Mouse (Mus musculus) small intestine, adult 2 months (tissue): ENCODE measurements at regions not wholly inside any gene's neighbourhood (a gene's known extent, or its start where the extent isn't known, plus 50 kb on each side); places are given as distances from the start of the nearest gene placed in this dataset.

Source experiments
- H3K27ac ChIP-seq: fragments of 200-500 bp; 2 replicates; pipeline ENCODE4 v1.5.1; 2012; ENCODE audit warnings: low read depth, low read length, control low read depth, inconsistent platforms; ENCODE audit not compliant: insufficient read depth
- H3K27me3 ChIP-seq: fragments of 200-500 bp; 2 replicates; pipeline ENCODE4 v1.6.1; 2012; ENCODE audit warnings: mild to moderate bottlenecking, moderate library complexity, low read length, inconsistent platforms; ENCODE audit not compliant: control insufficient read depth, insufficient read depth
- H3K36me3 ChIP-seq: fragments of 200-500 bp; 2 replicates; pipeline ENCODE4 v1.6.1; 2012; ENCODE audit warnings: mild to moderate bottlenecking, low read length, control low read depth, inconsistent platforms; ENCODE audit not compliant: control insufficient read depth, insufficient read depth
- H3K4me1 ChIP-seq: fragments of 200-500 bp; 2 replicates; pipeline ENCODE4 v1.6.1; 2012; ENCODE audit warnings: low read length, inconsistent platforms, mixed read lengths; ENCODE audit not compliant: control insufficient read depth, insufficient read depth, insufficient read length
- H3K4me3 ChIP-seq: fragments of 200-500 bp; 2 replicates; pipeline ENCODE4 v1.5.1; 2012; ENCODE audit warnings: low read depth, mild to moderate bottlenecking, control low read depth, inconsistent platforms, low read length, moderate library complexity
- CTCF ChIP-seq: fragments of 200-500 bp; IDR thresholded peaks from 2 replicates; pipeline ENCODE4 v1.5.1; 2012; ENCODE audit warnings: low read depth, mild to moderate bottlenecking, control low read depth, inconsistent platforms, low read length, moderate library complexity, mixed read lengths; ENCODE audit not compliant: insufficient replicate concordance, insufficient read length; ENCODE audit errors: extremely low read depth
- POLR2A ChIP-seq: fragments of 200-500 bp; IDR thresholded peaks from 2 replicates; pipeline ENCODE4 v1.6.1; 2012; ENCODE audit warnings: low read depth, mild to moderate bottlenecking, control low read depth, inconsistent platforms, low read length, moderate library complexity
- WGBS: fragments of 180-500 bp; shearing (Covaris S2); methylation state at CpG from one replicate; pipeline ENCODE4 v1.1.7; 2018; 5-methylcytosine and 5-hydroxymethylcytosine counted together

DNA sequence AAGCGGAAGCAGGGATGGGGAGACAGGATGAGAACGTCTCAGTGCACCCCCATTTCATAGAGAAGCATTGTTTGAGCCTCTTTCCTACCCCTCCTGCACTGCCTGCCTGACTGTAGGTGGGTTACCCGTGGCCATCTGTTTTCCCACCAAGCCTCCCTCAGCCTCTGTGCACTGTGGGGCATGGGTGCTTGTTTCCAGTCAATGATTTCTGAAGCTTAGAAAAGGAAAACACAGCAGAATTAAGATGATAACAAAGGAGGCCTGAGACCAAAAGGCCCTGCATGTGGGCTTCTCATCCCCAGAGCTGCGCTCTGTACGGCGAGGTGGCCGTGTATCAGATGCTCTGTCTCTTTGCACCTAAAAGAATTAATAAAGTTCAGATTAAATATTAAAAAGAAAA lies 92.9 kb upstream of the Pabpc6 start:
- Histone ChIP-seq H3K36me3 (no peaks in the 10 kb centered on the region), H3K4me1 (no peaks in the 10 kb centered on the region), H3K27me3 (no peaks in the 10 kb centered on the region), H3K4me3 (no peak overlapping the region), H3K27ac (no peak overlapping the region)
- TF ChIP-seq CTCF: no peak
- no peak for TF ChIP-seq POLR2A
- 83% methylated on average over 7 of the region's 7 CpGs for WGBS

DNA sequence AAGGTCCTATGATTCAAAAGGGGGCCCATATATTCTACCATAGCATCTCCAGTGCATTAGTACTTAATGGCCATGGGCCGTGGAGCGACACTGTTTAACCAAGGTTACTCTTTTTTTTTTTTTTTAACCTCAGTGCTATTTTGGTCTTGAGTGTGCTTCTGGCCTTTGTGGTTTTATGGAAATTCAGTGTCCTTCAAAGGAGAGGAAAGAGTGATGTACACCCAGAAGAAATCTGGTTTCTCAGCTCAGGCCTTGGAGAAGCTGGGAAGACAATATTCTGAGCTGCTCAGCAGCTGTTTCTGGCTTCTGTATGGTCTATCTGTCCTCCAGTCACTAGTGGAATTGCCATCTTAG lies 91.2 kb upstream of the Pabpc6 start:
- no peaks in the 10 kb centered on the region for H3K36me3 ChIP-seq
- no peak overlapping the region for H3K27ac ChIP-seq
- TF ChIP-seq CTCF (no peak), POLR2A (no peak)
- WGBS: 87% methylated on average over 2 of the region's 2 CpGs
- no peaks in the 10 kb centered on the region for H3K27me3 ChIP-seq
- no peak overlapping the region for H3K4me3 ChIP-seq
- no peaks in the 10 kb centered on the region for H3K4me1 ChIP-seq

DNA sequence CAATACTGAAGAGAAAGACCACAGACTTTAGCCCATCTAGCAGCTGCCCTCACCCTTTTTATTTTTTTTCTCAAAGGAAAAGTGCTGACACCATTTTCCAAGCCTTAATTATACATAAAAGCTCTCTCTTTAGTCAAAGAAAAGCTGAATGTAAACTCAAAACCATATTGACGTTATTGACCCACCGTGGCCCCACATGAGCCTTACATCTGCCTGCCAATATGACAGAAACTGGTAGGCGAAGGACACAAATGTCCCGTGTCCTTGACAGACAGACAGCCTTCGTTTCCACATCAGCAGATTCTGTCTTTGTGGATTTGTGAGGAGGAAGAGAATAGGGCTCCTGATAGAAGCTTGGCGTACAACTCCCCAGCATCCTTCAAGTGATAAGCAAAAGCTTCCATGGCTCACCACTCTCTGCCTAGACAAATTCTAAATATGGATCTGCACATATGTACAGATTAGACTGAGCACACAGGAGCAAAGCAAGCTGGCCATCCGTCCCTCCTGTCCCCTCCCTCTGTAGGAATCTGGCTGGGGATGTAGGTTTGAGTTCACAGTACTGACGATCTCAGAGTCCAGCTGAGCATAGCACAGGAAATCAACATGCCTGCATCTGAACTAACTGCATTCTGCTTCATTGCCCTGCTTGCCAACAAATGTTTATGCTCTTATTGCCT lies 90.6 kb upstream of the Pabpc6 start:
- no peak for TF ChIP-seq CTCF
- TF ChIP-seq POLR2A: no peak
- 61% methylated on average over 8 of the region's 8 CpGs for WGBS
- Histone ChIP-seq H3K27me3 (no peaks in the 10 kb centered on the region), H3K4me1 (no peaks in the 10 kb centered on the region), H3K27ac (no peak overlapping the region), H3K4me3 (no peak overlapping the region), H3K36me3 (no peaks in the 10 kb centered on the region)

DNA sequence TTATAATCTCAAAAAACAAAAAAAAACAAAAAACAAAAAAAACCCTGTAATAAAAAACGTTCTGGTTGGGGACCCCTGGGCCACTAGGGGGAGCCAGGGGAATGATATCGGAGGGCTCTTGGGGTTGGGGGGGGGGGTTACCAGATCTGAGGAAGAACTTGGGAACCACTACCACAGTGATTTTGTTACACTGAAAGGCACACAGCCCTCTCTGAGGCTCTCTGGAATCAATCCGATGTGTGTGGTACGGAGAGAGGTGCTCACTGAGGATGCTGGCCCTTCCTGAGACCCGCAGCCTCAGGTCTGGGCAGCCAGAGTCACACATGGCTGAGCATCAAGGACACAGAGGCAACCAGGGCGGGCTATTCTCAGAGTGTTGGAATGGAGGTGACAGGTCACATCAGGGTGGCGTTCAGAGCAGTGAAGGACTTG lies 89.9 kb upstream of the Pabpc6 start:
- no peaks in the 10 kb centered on the region for H3K27me3 ChIP-seq
- 47% methylated on average over 7 of the region's 7 CpGs for WGBS
- no peaks in the 10 kb centered on the region for H3K4me1 ChIP-seq
- H3K36me3 ChIP-seq: no peaks in the 10 kb centered on the region
- no peak for TF ChIP-seq CTCF
- TF ChIP-seq POLR2A: no peak
- H3K27ac ChIP-seq: no peak overlapping the region
- no peak overlapping the region for H3K4me3 ChIP-seq

DNA sequence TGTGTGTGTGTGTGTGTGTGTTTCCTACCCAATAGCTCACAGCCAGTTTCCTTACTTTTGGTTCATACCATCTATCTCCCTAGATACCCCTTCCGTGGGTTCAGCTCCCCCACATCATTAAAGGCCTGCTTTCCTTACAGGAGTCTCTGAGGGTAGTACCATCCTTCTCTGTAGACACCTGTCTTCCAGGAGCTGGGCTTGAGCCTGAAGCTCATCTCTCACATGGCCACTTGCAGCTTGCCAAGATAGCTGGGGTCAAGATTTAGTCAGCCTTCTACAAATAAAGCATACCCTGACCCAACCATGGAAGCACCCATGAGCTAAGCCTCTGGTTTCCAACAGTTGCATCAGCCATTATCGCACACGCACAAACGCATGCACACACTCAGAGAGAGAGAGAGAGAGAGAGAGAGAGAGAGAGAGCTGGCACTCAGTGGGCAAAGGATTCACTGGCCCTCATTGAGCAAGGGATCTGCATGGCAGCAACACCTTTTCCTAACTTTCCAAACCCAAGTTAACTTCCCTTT lies 88.3 kb upstream of the Pabpc6 start:
- WGBS: 90% methylated on average over 4 of the region's 4 CpGs
- Histone ChIP-seq H3K27me3 (no peaks in the 10 kb centered on the region), H3K36me3 (no peaks in the 10 kb centered on the region), H3K27ac (no peak overlapping the region), H3K4me1 (no peaks in the 10 kb centered on the region), H3K4me3 (no peak overlapping the region)
- TF ChIP-seq CTCF (no peak), POLR2A (no peak)

DNA sequence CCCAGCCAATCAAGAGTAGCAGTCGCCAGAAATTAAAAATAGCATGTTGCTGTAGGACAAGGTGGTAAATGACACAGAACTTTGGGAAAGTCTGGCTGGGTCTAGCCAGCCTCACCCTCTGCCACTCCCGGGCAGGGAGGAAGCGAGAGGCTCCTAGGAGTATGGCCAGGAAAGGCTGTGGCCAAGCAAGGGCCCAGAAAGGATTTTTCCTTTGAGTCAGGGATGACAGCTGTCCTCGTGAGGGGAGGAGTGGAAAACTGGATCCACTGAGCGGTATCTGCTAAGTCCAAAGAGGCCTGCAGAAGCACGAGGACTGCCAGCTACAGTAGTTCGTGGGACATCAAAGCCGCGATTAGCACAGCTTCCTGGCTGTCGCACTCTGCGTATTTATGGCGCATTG lies 87.2 kb upstream of the Pabpc6 start:
- no peak for TF ChIP-seq POLR2A
- no peak for TF ChIP-seq CTCF
- H3K27ac ChIP-seq: no peak overlapping the region
- no peak overlapping the region for H3K4me3 ChIP-seq
- 74% methylated on average over 12 of the region's 12 CpGs for WGBS
- H3K27me3 ChIP-seq: no peaks in the 10 kb centered on the region
- no peaks in the 10 kb centered on the region for H3K4me1 ChIP-seq
- no peaks in the 10 kb centered on the region for H3K36me3 ChIP-seq

DNA sequence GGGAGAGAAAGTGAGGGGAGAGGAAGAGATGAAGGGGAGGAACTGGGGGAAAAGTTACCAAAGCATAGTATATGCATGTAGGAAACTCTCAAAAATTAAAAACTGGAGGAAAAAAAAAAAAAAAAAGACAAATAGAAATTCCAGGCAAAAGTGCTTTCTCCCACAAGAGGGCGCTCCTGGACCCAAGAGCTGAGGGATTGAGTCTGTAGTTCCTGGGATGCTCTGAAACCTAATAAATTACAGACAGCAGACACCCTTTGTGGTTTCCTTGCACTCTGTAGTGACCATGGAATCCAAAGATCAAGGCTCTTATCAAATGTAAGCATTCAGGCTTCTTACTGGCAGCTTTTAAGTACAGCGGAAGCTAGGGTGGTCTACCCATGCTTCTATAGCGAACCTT lies 86.7 kb upstream of the Pabpc6 start:
- H3K4me3 ChIP-seq: no peak overlapping the region
- no peaks in the 10 kb centered on the region for H3K27me3 ChIP-seq
- 50% methylated on average over 3 of the region's 3 CpGs for WGBS
- H3K36me3 ChIP-seq: no peaks in the 10 kb centered on the region
- no peak for TF ChIP-seq POLR2A
- no peak for TF ChIP-seq CTCF
- no peak overlapping the region for H3K27ac ChIP-seq
- no peaks in the 10 kb centered on the region for H3K4me1 ChIP-seq
